Mouse (Mus musculus): ENCODE results near the gene Pknox2.

Pknox2 gene

GRCm38 (mm10) chr9:37140464-37141181, 6.6 kb downstream of the Pknox2 start:
- no peak for DNase-seq (ENCODE audit: low read depth, low spot score)

GRCm38 (mm10) chr9:37139514-37139913, 7.7 kb downstream of the Pknox2 start:
- DNase-seq (ENCODE audit: low read depth, low spot score), result no peak

- no peak for DNase-seq (ENCODE audit: low read depth, low spot score)
Observed at GRCm38 (mm10) chr9:37138883-37139282, 8.3 kb downstream of the Pknox2 start.

GRCm38 (mm10) chr9:37136340-37136739, 10.9 kb downstream of the Pknox2 start:
- no peak for DNase-seq (ENCODE audit: low read depth, low spot score)

GRCm38 (mm10) chr9:37133495-37133894, 13.7 kb downstream of the Pknox2 start:
- DNase-seq (ENCODE audit: low read depth, low spot score), result no peak

- no peak for DNase-seq (ENCODE audit: low read depth, low spot score)
Observed at GRCm38 (mm10) chr9:37129046-37129445, 18.2 kb downstream of the Pknox2 start.

- no peak for DNase-seq (ENCODE audit: low read depth, low spot score)
Observed at GRCm38 (mm10) chr9:37126197-37126596, 21.0 kb downstream of the Pknox2 start.

GRCm38 (mm10) chr9:37124696-37125480, 22.3 kb downstream of the Pknox2 start:
- DNase-seq (ENCODE audit: low read depth, low spot score), result no peak

GRCm38 (mm10) chr9:37123384-37123783, 23.8 kb downstream of the Pknox2 start:
- DNase-seq (ENCODE audit: low read depth, low spot score), result no peak

- DNase-seq (ENCODE audit: low read depth, low spot score), result no peak
Observed at GRCm38 (mm10) chr9:37122971-37123370, 24.2 kb downstream of the Pknox2 start.

- no peak for DNase-seq (ENCODE audit: low read depth, low spot score)
Observed at GRCm38 (mm10) chr9:37122381-37122780, 24.8 kb downstream of the Pknox2 start.

- DNase-seq (ENCODE audit: low read depth, low spot score), result no peak
Observed at GRCm38 (mm10) chr9:37121761-37122331, 25.4 kb downstream of the Pknox2 start.

GRCm38 (mm10) chr9:37120801-37121200, 26.4 kb downstream of the Pknox2 start:
- no peak for DNase-seq (ENCODE audit: low read depth, low spot score)

GRCm38 (mm10) chr9:37117529-37117928, 29.7 kb downstream of the Pknox2 start:
- no peak for DNase-seq (ENCODE audit: low read depth, low spot score)

GRCm38 (mm10) chr9:37116632-37117413, 30.4 kb downstream of the Pknox2 start:
- DNase-seq (ENCODE audit: low read depth, low spot score), result no peak

GRCm38 (mm10) chr9:37115820-37116219, 31.4 kb downstream of the Pknox2 start:
- no peak for DNase-seq (ENCODE audit: low read depth, low spot score)

- no peak for DNase-seq (ENCODE audit: low read depth, low spot score)
Observed at GRCm38 (mm10) chr9:37114286-37115267, 32.6 kb downstream of the Pknox2 start.

- DNase-seq (ENCODE audit: low read depth, low spot score), result no peak
Observed at GRCm38 (mm10) chr9:37107546-37107945, 39.7 kb downstream of the Pknox2 start.

- DNase-seq (ENCODE audit: low read depth, low spot score), result no peak
Observed at GRCm38 (mm10) chr9:37106808-37107207, 40.4 kb downstream of the Pknox2 start.

- DNase-seq (ENCODE audit: low read depth, low spot score), result no peak
Observed at GRCm38 (mm10) chr9:37104249-37104648, 43.0 kb downstream of the Pknox2 start.

GRCm38 (mm10) chr9:37103778-37104177, 43.4 kb downstream of the Pknox2 start:
- no peak for DNase-seq (ENCODE audit: low read depth, low spot score)
